Mouse (Mus musculus): ENCODE data around the gene Fhdc1. TPM values are rescaled to one million over a fixed set of nuclear protein-coding genes. Genes with fewer than 3 reads are reported as not detected.
A peak's percentile ranks its signal among the peaks of the same experiment; 100 is the strongest.

Fhdc1 gene
- total RNA-seq, 2 experiments from 2014 or later: 0.09 to 0.73 TPM

DNA sequence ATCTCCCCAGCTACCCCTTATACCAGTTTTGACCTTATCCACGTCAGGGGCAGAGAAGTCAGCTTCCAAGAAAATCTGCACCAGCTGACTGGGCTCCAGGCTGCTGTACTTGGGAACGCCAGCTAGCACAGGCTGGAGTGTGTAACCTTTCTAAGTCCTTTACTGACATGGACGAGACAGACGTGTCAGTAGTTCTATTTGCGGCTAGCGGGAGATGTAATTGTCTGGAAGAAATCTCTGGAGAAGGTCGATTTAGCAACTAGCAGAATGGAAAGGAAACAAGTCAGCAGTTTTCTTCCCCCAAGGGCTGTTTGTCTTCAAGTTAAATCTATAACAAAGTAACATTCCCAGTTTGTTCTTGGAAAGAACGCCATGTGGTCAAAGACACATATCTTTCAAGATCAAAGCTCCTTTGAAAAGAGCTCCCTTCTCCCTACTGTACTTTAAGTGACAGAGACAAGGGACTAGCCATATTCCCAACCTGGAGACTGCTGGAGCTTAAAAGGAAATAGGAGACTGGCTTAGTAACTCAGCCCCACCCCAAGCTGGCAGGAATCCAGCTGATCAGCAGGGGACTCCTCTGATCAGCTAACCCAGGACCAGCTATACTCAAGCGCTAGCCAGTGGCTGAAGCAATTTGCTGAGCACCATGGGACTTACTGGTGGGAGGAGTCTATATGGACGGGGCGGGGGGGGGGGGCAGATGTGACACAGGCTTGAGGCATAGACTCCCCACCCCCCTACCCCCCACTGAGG, 44.8 kb downstream of the Fhdc1 start:
- no peak for ATAC-seq (ENCODE audit: poor library complexity, severe bottlenecking)

DNA sequence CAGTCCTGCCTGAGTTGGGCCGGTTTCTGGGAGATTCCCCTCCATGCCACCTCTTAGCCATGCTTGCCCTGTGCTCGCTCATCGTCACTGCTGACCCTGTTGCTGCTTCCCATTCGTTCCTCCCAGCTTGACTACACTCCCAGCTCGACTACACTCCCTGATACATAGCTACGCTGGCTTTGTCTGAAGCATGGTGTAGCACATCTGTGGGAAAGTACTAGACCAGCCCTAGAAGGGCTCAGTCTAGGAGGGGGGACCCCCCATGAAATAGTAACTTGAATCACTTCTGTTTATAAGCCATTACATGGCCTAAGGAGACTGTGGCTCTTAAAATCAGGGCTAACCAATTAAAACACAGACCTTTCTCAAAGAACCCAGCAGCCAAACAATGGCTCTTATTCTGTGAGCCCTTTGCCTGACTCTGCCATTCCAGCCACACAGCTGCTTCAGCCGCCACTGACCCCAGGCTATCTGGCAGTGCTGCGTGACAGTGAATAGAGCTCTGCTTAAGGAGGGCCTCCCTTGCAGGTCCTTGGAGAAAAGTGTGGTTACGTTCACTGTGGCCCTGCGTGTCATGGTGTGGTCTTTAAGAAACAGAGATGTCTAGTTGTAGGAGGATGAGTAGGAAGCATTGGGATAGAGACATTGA, 47.3 kb downstream of the Fhdc1 start:
- no peak for ATAC-seq (ENCODE audit: poor library complexity, severe bottlenecking)

DNA sequence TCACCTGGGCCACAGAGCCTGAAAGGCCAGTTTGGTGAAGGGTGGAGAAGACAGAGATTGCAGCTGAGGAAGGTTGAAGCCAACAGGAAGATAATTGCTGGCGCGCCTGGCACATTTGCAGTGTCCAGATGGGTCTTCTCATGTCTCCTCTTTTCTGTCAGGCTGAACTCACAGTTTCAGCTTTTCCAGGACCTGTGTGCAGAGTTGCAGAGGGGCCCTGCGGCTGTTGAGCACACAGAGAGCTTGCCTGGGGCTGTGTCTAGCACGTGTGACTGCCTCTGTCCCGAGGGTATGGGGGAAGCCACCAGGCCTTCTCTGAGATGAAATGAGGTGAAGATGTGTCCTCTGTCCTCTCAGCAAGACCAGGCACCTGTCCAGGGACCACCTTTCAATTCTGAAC, 49.0 kb downstream of the Fhdc1 start:
- ATAC-seq (ENCODE audit: poor library complexity, severe bottlenecking): no peak

DNA sequence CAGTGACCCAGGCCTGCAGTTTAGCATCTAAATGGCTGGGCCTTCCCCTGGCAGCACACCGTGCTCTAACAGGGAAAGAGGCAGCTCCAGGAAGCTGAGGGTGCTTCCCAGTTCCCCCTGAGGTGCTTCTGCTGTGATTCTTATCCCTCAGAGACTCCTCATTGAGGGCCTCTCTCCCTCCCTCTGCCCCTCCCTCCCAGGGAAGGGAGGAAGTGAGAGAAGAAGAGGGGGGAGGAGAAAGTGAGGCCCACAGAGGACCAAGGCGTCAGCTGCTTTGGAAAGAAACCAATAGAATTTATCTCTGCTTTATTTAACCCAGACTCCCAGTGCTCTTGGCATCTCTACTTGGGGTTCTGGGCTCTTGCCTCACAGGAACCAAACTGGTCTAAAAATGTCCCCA, 50.1 kb downstream of the Fhdc1 start:
- peak; percentile 61 for ATAC-seq (ENCODE audit: poor library complexity, severe bottlenecking)

DNA sequence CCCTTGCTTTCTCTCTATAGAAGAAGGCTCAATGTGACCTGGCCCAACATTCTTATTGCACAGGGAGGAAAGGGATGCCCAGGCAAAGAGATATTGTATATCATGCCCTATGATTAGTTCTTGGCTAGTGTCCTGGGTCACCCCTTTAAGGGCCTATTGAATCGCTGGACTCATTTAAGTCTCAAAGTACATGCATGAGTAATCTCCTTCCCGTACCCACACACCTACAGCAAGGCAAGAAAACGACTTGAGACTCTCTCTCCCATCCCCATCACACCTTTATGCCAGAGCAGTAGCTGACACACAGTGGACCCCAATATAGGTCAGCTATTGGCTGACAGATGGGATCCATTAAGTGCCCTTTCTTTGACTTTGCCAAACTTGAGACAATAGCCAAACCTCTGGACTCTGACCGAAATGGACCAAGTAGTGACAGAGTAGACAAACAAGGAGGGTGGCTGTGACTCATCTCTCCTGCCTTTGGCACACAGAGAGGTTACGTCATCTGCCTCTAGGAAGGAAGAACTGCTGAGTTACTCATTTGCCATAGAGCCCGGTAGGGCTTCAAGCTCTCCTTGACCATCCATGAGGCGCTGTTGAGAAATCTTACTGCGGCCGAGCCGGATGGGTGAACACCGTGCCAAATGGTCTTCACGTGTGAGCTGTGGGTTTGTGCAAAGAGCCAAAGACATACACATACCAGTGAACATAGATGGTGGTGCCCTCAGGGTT, 51.1 kb downstream of the Fhdc1 start:
- ATAC-seq (ENCODE audit: poor library complexity, severe bottlenecking): peak; percentile 59; the same call in 1 of the 2 replicates

DNA sequence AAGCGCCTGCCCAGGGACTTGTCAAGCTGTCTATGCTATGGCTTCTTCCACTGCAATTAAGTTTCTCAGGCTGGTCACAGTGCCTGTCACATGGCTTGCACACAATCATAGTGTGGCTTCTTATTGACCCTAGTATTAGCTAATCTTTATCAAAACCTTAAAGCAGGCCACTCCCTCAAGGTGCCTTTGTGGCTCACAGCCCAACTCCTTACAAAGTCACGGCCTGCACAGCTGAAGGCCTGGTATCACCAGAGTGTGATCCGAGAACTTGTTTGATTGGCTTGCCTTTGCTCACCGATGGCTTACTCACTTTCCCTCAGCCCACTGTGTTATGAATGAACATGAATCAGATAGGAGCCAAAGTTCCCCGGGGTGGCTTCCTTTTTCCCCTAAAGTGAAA, 52.5 kb downstream of the Fhdc1 start:
- ATAC-seq (ENCODE audit: poor library complexity, severe bottlenecking): no peak

DNA sequence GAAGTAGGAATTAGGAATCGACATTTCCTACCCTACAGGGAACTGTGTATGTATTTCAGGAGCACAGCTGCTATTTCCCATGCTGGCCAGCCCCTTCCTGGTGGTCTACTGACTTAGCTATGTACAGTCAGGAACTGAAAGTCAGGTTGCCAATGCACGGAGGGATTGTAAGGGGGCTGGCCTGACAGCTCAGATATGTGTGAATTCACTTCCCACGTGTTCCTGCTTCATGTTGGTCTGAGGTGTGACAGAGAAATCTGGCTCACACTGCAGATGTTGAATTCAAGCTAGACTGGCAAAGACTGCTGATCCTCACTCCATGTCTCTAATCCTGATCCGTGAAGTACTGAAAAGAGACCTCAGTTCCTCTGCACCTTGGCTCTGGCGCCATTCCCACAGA, 57.9 kb downstream of the Fhdc1 start:
- no peak for ATAC-seq (ENCODE audit: poor library complexity, severe bottlenecking)

DNA sequence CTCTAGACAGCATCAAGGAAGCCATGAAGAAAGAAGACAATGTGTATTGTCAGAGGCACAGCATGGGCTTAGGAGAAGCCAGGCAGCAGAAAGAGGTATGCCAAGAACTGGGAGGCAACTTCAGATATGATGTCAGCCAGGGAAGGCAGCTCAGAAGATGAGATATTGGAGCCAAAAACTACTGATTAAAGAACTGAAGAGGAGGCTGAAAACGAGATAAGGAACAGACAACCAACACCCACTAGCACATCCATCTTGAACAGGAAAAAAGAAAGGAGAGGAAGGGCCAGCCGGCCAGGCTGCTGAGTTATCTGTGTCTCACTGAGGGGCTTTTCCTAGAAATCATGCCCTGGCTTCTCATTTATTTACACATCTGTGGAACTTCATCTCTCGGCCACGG, 66.4 kb downstream of the Fhdc1 start:
- ATAC-seq (ENCODE audit: poor library complexity, severe bottlenecking): no peak

DNA sequence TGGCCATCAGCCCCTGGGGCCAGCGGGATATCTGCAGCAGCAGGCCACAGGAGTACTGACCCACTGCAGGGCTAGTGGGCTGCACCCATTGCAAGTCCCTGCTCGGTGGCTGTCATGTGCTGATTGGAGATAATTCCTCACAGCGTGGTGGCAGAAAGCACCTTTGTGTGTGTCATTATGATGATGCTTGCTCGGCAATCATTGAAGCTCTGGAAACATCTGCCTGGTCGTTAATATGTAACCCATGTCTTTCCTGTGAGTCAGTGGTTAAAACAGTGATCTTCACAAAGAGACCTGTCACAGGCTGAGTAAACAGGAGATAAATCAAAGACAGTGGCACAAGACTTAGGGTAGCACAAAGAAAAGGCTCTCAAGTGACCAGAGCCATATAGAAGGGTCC, 67.3 kb downstream of the Fhdc1 start:
- ATAC-seq (ENCODE audit: poor library complexity, severe bottlenecking): no peak

DNA sequence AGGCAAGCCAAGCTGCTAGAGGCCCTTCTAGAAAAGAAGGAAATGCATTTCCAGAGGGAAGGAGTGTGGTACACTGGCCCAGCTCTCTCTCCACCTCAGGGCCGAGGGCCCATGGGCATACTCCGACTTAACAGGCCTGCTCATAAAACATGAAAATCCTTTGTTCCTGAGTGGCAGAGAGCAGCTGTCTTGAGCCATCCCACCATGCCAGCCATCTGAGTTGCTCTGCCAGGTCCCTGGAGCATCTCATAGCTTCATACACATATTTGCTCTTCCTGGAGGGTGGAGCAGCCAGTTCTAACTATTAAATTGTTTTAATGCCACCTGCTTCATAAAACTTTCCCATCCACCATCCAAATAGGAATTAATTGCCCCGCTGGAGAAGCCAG, 70.8 kb downstream of the Fhdc1 start:
- ATAC-seq (ENCODE audit: poor library complexity, severe bottlenecking): no peak

DNA sequence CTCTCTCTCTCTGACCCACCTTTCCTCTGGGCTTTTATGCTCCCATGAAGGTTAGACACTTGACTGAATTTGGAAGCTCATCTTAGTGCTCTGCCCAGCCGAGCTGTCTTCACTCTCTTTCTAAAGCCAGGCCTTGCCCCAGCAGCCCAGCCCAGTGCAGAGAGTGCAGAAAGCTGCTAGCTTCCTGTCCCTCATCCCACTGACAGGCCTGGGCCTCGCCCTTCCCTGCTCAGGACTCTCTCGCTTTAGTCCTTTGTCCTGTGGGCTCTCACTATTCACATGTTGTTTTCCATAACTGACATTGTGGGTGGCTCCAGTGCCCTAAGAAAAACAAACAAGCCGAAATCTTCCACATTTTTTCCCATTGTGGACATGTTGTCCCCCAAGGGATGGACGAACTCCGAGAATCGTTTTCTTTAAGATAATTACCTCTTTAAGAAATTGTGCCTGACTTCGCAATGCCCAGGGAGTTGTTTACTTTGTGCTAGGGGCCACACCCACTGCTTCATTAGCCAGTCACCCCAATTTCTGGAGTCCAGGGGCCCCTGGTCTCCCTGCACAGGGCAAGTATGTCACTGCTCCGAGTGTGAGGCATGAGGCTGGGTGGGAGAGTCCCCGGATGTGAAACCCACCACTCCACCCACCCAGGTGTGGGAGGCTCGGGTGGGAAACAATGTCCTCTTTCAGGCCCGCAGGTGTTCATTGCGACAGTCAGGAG, 71.3 kb downstream of the Fhdc1 start:
- no peak for ATAC-seq (ENCODE audit: poor library complexity, severe bottlenecking)

DNA sequence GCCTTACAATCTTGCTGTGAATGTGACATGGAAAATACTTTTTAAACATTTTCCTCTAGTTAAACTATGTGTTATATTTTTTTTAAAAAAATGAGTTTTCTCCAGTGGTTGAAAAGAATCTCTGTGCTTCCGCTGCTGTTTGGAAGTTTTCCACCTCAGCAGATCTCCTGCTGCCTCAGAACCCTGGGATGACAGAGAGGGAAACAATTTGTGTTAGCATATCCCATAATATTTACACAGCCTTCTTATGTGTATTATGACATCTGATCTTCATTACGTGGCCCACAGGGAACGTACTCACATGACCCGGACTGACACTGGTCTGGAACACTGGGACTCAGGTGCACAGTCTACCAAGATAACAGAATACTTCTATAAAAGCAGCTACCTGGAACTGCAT, 74.7 kb downstream of the Fhdc1 start:
- no peak for ATAC-seq (ENCODE audit: poor library complexity, severe bottlenecking)

DNA sequence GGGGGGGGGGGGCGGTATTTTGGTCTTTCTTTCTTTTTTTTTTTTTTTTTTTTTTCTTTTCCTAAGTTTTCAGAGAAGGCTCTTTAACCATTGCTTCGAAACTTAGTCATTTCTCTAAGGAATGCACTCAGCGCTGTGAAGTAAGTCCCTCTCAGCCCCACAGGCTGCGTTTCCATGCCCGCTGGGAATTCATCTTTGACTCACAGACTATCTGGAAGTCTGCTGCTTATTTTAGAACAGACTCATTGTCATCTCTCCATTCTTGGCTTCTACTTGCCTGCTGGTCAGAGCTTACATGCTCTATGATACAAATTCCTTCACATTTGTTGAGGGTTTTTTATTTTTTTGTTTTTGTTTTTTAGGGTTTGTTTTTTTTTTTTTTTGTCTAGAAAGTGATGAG, 76.8 kb downstream of the Fhdc1 start:
- no peak for ATAC-seq (ENCODE audit: poor library complexity, severe bottlenecking)

DNA sequence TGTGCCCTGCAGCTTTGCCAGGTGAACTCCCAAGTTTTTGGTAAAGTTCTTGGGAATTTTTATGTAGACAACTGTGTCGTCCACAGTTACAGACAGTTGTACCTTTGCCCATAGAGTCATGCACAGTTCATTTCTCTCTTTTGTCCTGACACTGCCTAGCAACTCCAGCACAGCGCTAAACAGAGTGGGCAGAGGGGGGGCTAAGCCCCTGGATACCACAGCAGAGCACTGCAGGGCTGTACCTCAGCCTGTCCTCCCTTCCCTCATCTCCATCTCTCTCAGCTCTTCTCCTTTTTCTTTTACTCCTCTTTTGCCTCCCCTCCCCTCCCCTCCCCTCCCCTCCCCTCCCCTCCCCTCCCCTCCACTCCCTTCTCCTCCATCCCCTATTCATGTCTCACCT, 77.5 kb downstream of the Fhdc1 start:
- no peak for ATAC-seq (ENCODE audit: poor library complexity, severe bottlenecking)

DNA sequence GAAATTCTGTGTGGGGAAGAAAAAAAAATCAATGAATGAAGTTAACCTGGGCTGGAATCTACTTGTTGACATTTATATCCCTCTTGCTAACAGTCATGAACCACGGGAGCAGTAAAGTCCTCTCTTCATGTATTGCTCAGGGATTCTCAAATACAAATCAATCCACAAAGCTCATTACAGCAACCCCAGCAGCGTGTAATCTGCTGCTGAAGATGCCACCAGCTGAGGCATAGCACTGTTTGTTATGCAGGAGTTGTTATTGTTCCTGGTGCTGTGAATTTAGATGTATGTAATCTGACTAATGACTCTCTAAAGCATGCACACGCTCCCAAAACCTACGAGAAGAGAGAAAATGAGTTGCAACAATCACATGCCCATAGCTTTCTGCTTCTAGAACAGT, 82.3 kb downstream of the Fhdc1 start:
- no peak for ATAC-seq (ENCODE audit: poor library complexity, severe bottlenecking)

DNA sequence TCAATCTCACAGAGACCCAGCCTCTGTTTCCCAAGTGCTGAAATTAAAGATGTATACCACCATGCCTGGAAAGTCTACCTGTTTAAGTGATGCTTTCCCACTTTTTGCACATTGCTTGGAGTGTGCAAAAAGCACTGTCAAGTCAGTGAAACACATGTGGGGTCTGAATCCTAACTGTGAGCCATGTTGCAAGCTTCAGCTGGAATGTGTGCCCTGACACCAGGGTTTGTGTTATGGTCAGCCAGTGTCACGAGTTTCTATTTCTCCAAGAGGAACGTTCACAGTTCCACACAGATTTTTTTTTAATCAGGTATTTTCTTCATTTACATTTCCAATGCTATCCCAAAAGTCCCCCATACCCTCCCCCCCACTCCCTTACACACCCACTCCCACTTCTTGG, 84.0 kb downstream of the Fhdc1 start:
- ATAC-seq (ENCODE audit: poor library complexity, severe bottlenecking): no peak

DNA sequence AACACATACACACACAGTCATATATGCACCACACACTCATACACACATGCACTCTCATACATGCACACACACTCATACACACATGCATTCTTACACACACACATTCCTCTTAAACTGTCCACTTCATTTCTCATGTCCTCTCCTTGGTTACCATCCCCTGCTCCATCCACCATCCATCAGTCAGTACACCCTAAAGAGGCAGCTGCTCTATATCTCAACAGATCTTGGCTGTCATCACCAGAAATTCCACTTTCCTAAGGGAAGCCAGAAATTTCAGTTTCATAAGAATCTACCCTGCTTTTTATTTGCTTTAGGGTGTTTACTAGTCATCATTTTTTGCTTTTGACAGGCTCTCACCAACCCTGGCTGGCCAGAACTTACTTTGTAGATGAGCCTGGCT, 84.4 kb downstream of the Fhdc1 start:
- ATAC-seq (ENCODE audit: poor library complexity, severe bottlenecking): no peak

DNA sequence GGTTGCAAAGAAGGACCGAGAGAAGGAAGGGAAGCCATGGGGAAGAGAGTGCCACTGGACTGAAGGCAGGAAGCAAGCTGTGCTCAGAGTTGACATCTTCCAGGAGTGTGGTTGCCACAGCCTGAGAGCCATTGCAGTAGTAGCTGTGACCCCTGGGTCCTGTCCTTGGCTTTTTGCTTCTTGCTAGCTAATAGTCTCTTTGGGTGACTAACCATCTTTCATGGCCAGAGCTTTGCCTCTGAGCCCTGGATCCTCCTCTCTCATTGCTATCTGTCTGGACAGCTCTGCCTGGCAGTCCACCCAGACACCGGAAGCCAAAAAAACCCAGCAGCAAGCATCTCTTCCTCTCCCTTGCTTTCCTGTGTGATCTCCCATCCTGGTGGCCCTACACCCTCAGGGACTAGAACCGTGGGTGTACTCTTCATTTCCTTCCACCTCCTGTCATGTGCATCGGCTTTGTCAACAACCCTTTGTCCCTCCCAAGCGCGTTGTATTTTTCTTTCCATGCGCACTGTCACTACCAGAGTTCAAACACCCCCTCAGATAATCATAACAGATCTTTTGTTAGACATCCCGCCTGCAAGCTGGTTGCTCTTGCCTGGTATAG, 85.3 kb downstream of the Fhdc1 start:
- no peak for ATAC-seq (ENCODE audit: poor library complexity, severe bottlenecking)

All from megakaryocyte, adult 5-6 weeks (primary cell).